Mouse (Mus musculus) lung, embryonic 16.5 days (tissue): ENCODE data around the gene Galk2. TPM values are rescaled to one million over a fixed set of nuclear protein-coding genes. Genes with fewer than 3 reads are reported as not detected.

Experiments used
- ATAC-seq: fragments of 200-750 bp; cut with Nextera tagmentation; 2 replicates; pipeline ENCODE4 v1.8.0; 2017; ENCODE audit warnings: low read depth, mild to moderate bottlenecking, moderate library complexity
- H3K27ac ChIP-seq: fragments of 300-500 bp; sonication (generic); 2 replicates; pipeline ENCODE4 v1.5.1; 2014; ENCODE audit warnings: mild to moderate bottlenecking, control low read depth, low read length
- H3K27me3 ChIP-seq: fragments of 300-500 bp; sonication (generic); 2 replicates; pipeline ENCODE4 v1.6.1; 2014; ENCODE audit warnings: low read depth, low read length, mixed read lengths; ENCODE audit not compliant: control insufficient read depth, insufficient read depth
- H3K36me3 ChIP-seq: fragments of 300-500 bp; sonication (generic); 2 replicates; pipeline ENCODE4 v1.6.1; 2014; ENCODE audit warnings: low read length; ENCODE audit not compliant: control insufficient read depth, insufficient read depth
- H3K4me1 ChIP-seq: fragments of 300-500 bp; sonication (generic); replicated peaks from 2 replicates; pipeline ENCODE4 v1.6.1; 2014; ENCODE audit warnings: low read length, mixed read lengths; ENCODE audit not compliant: control insufficient read depth, insufficient read depth
- H3K4me2 ChIP-seq: fragments of 300-500 bp; sonication (generic); 2 replicates; pipeline ENCODE4 v1.6.1; 2014; ENCODE audit warnings: low read depth, low read length, control low read depth
- H3K4me3 ChIP-seq: fragments of 300-500 bp; sonication (generic); 2 replicates; pipeline ENCODE4 v1.5.1; 2014; ENCODE audit warnings: mild to moderate bottlenecking, low read length, control low read depth
- H3K9ac ChIP-seq: fragments of 300-500 bp; sonication (generic); 2 replicates; pipeline ENCODE4 v1.6.1; 2014; ENCODE audit warnings: low read length, control low read depth
- H3K9me3 ChIP-seq: fragments of 300-500 bp; sonication (generic); 2 replicates; pipeline ENCODE4 v1.6.1; 2016; ENCODE audit warnings: low read length; ENCODE audit not compliant: control insufficient read depth
- WGBS: fragments of 180-500 bp; shearing (Covaris S2); extraction: QIAGEN DNeasy Blood & Tissue Kit; methylation state at CpG from one replicate; pipeline ENCODE4 v1.1.7; 2014; 5-methylcytosine and 5-hydroxymethylcytosine counted together
- polyA plus RNA-seq: library from polyadenylated mRNA; unstranded; fragments of >200 nt; fragmentation: Nextera tagmentation; extraction: Ambion mirVana; gene quantifications from 2 replicates; pipeline ENCODE4 v1.2.1, GENCODE M21; 2015

Galk2 gene
- polyA plus RNA-seq, 1 experiment from 2014 or later: 39.3 TPM

DNA sequence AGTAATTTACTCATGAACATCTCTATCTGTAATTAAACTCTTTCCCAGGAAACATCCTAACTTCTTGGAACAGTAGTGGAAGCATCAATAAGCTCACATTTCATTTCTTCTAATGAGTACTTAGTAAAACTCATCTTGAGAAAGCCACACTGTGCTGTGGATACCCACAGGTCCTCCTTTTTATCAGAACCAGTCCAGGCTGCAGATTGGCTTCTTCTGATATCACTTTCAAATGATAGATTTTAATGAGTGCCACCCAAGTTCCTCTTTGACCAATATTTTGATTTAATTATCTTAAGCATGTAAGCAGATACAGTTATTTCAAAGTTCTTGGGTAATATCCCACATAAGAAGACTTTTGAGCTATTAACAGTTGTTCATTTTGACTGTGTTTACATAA is 55.8 kb downstream of the Galk2 start:
- Histone ChIP-seq H3K9ac (no peak overlapping the region), H3K4me2 (no peak overlapping the region), H3K4me3 (no peak overlapping the region), H3K4me1 (no peaks in the 10 kb centered on the region; the same call in 1 of the 2 replicates), H3K27me3 (no peaks in the 10 kb centered on the region), H3K36me3 (no peaks in the 10 kb centered on the region), H3K9me3 (no peaks in the 10 kb centered on the region), H3K27ac (no peak overlapping the region)
- ATAC-seq: no peak

GRCm38 (mm10) chr2:125916652-125917296 is 57.9 kb downstream of the Galk2 start:
- no peaks in the 10 kb centered on the region for H3K27me3 ChIP-seq
- no peak overlapping the region for H3K4me2 ChIP-seq
- no peaks in the 10 kb centered on the region; the same call in 1 of the 2 replicates for H3K4me1 ChIP-seq
- no peaks in the 10 kb centered on the region for H3K9me3 ChIP-seq
- no peak overlapping the region for H3K9ac ChIP-seq
- H3K36me3 ChIP-seq: no peaks in the 10 kb centered on the region
- 34% methylated on average over 11 of the region's 11 CpGs for WGBS
- H3K27ac ChIP-seq: no peak overlapping the region
- peak; percentile 47 for ATAC-seq
- H3K4me3 ChIP-seq: no peak overlapping the region

DNA sequence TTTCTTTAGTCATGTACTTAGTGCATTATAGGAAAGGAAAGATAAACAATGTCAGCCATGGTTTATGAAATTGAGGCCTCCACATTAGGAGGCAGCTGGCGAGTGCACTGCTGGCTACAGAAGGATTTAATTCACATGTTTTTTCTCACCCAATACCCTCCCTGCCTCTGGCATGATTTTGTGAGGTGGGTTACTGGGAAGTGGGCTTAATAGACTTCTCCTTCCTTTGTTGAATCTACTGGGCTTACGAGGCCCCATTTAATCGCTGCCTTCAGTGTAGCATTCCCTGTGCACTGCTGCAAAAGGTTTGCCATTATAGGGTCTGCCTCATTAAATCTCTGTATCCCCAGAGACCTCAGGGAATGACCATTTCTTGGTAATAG is 58.4 kb downstream of the Galk2 start:
- ATAC-seq: peak; percentile 36; the same call in 1 of the 2 replicates
- Histone ChIP-seq H3K4me2 (no peak overlapping the region), H3K4me3 (no peak overlapping the region), H3K9me3 (no peaks in the 10 kb centered on the region), H3K27ac (no peak overlapping the region), H3K36me3 (no peaks in the 10 kb centered on the region), H3K4me1 (no peaks in the 10 kb centered on the region; the same call in 1 of the 2 replicates), H3K27me3 (no peaks in the 10 kb centered on the region), H3K9ac (no peak overlapping the region)
- 69% methylated on average over 3 of the region's 3 CpGs for WGBS

- H3K9me3 ChIP-seq: no peaks in the 10 kb centered on the region
These were observed 62.4 kb downstream of the Galk2 start for GRCm38 (mm10) chr2:125921273-125921672.

DNA sequence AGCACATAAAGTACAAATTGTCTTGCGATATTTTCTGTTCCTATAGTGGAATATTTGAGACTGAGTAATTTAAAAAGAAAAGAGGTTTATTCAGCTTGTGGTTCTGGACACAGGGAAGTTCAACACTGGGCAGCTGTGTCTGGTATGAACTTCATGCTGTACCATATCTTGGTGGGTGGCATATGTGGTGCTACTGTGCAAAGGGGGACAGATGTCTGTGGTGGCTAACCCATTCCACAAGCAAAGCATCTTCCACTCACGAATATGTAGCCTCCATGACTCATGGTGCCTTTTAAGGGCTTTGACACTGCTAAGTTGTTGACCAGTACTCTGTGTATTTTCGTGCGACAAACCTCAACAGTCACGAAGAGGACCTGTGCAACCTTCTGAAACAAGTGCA is 63.2 kb downstream of the Galk2 start:
- H3K9me3 ChIP-seq: no peaks in the 10 kb centered on the region
- no peaks in the 10 kb centered on the region for H3K27me3 ChIP-seq
- no peak overlapping the region for H3K9ac ChIP-seq
- H3K27ac ChIP-seq: no peak overlapping the region
- ATAC-seq: no peak
- H3K36me3 ChIP-seq: no peaks in the 10 kb centered on the region
- 85% methylated on average over 5 of the region's 5 CpGs for WGBS
- H3K4me3 ChIP-seq: no peak overlapping the region
- H3K4me2 ChIP-seq: no peak overlapping the region
- peaks cover 6% of the 10 kb centered on the region for H3K4me1 ChIP-seq

More at GRCm38 (mm10) chr2:125921273-125921672, 62.4 kb downstream of the Galk2 start:
- WGBS: 45% methylated on average over 5 of the region's 5 CpGs
- H3K4me1 ChIP-seq: peaks cover 6% of the 10 kb centered on the region
- H3K4me3 ChIP-seq: no peak overlapping the region
- no peaks in the 10 kb centered on the region for H3K36me3 ChIP-seq
- ATAC-seq: peak; percentile 57; the same call in 1 of the 2 replicates
- no peaks in the 10 kb centered on the region for H3K27me3 ChIP-seq
- H3K4me2 ChIP-seq: no peak overlapping the region
- no peak overlapping the region for H3K27ac ChIP-seq
- no peak overlapping the region for H3K9ac ChIP-seq

- no peak overlapping the region for H3K4me3 ChIP-seq
- ATAC-seq: no peak
- H3K36me3 ChIP-seq: no peaks in the 10 kb centered on the region
- H3K4me1 ChIP-seq: peaks cover 6% of the 10 kb centered on the region
- WGBS: 57% methylated on average over 4 of the region's 4 CpGs
- no peaks in the 10 kb centered on the region for H3K27me3 ChIP-seq
- no peak overlapping the region for H3K27ac ChIP-seq
- H3K4me2 ChIP-seq: no peak overlapping the region
- H3K9ac ChIP-seq: no peak overlapping the region
- no peaks in the 10 kb centered on the region for H3K9me3 ChIP-seq
These were observed 64.0 kb downstream of the Galk2 start for GRCm38 (mm10) chr2:125922877-125923276.

DNA sequence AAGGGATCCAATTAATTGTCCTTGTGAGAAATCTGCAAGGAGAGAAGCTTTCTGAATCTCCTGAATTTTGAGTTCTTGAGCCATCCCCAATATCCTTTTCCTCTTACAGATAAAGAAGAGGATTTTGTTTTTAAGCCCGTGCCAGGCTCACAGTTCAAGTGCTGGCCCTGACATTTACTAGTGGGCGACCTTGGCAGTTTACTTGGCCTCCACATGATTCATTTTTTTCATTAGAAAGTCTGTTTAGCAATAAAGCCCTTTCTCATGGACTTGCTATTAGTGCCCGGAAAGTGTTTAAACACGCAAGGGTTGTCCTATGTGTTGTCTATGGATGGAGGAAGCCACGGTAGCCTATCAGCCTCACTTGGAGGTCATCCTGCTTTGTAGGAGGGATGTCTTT is 64.4 kb downstream of the Galk2 start:
- Histone ChIP-seq H3K4me1 (peaks cover 6% of the 10 kb centered on the region), H3K27ac (no peak overlapping the region), H3K9ac (no peak overlapping the region), H3K4me2 (no peak overlapping the region), H3K27me3 (no peaks in the 10 kb centered on the region), H3K9me3 (no peaks in the 10 kb centered on the region), H3K4me3 (no peak overlapping the region), H3K36me3 (no peaks in the 10 kb centered on the region)
- WGBS: 81% methylated on average over 5 of the region's 5 CpGs
- no peak for ATAC-seq

GRCm38 (mm10) chr2:125924554-125924953 is 65.6 kb downstream of the Galk2 start:
- no peak overlapping the region for H3K4me2 ChIP-seq
- H3K27ac ChIP-seq: no peak overlapping the region
- H3K4me3 ChIP-seq: no peak overlapping the region
- H3K27me3 ChIP-seq: no peaks in the 10 kb centered on the region
- H3K4me1 ChIP-seq: peaks cover 6% of the 10 kb centered on the region
- H3K36me3 ChIP-seq: no peaks in the 10 kb centered on the region
- WGBS: 68% methylated on average over 1 of the region's 1 CpGs
- H3K9me3 ChIP-seq: no peaks in the 10 kb centered on the region
- H3K9ac ChIP-seq: no peak overlapping the region
- no peak for ATAC-seq

GRCm38 (mm10) chr2:125925081-125925480 is 66.2 kb downstream of the Galk2 start:
- no peaks in the 10 kb centered on the region for H3K9me3 ChIP-seq
- no peak overlapping the region for H3K9ac ChIP-seq
- ATAC-seq: no peak
- no peak overlapping the region for H3K4me3 ChIP-seq
- no peaks in the 10 kb centered on the region for H3K36me3 ChIP-seq
- H3K4me2 ChIP-seq: no peak overlapping the region
- H3K4me1 ChIP-seq: peaks cover 6% of the 10 kb centered on the region
- no peaks in the 10 kb centered on the region for H3K27me3 ChIP-seq
- 48% methylated on average over 3 of the region's 3 CpGs for WGBS
- no peak overlapping the region for H3K27ac ChIP-seq
